Mouse (Mus musculus): Measurements from ENCODE around the gene Khnyn. TPM values are rescaled to one million over a fixed set of nuclear protein-coding genes. Genes with fewer than 3 reads are reported as not detected.

Khnyn gene
- polyA plus RNA-seq, 1 experiment from 2014 or later: 10.4 TPM

- H3K9ac ChIP-seq (ENCODE audit: low read depth, low read length): no peak overlapping the region
- H3K27me3 ChIP-seq (ENCODE audit: control insufficient read depth, insufficient read depth, low read depth, low read length): no peaks in the 10 kb centered on the region
- H3K36me3 ChIP-seq (ENCODE audit: control insufficient read depth, insufficient read depth, low read length): no peaks in the 10 kb centered on the region
- H3K4me2 ChIP-seq (ENCODE audit: low read length): no peak overlapping the region
- no peaks in the 10 kb centered on the region for H3K9me3 ChIP-seq (replicated peaks; ENCODE audit: control insufficient read depth, low read length, poor library complexity, severe bottlenecking)
- no peak for ATAC-seq
- no peak overlapping the region for H3K4me3 ChIP-seq (ENCODE audit: low read depth, low read length)
- no peak overlapping the region for H3K27ac ChIP-seq (ENCODE audit: low read length)
- whole genome bisulfite sequencing: 41% methylated on average over 1 of the region's 1 CpGs
- H3K4me1 ChIP-seq (ENCODE audit: control insufficient read depth, insufficient read depth, low read length): peaks cover 4% of the 10 kb centered on the region; the same call in 1 of the 2 replicates
Measured at GRCm38 (mm10) chr14:55879623-55880022, 5.1 kb upstream of the Khnyn start.

DNA sequence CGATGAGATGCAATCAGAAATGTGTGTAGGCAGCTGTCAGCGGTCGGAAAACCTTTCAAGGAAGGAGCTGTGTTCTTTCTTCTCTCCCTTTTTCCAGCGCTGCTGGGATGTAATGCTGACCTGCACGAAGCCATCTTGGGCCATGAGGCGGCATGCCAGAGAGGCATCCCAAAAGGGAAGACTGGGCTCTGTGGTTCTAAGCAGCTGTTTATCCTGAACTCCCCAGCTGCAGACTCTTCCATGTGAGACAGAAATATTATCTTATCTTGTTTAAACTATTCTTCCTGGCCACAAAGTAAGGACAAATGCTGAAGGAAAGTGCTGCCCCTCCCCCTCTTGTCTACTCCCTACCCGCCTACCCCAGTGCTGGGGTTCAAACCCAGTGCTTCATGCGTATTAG, 3.8 kb upstream of the Khnyn start:
- Histone ChIP-seq H3K4me2 (ENCODE audit: low read length) (no peak overlapping the region), H3K4me3 (ENCODE audit: low read depth, low read length) (no peak overlapping the region), H3K4me1 (ENCODE audit: control insufficient read depth, insufficient read depth, low read length) (peaks cover 10% of the 10 kb centered on the region), H3K27me3 (ENCODE audit: control insufficient read depth, insufficient read depth, low read depth, low read length) (no peaks in the 10 kb centered on the region), H3K9me3 (replicated peaks; ENCODE audit: control insufficient read depth, low read length, poor library complexity, severe bottlenecking) (no peaks in the 10 kb centered on the region), H3K27ac (ENCODE audit: low read length) (no peak overlapping the region), H3K9ac (ENCODE audit: low read depth, low read length) (no peak overlapping the region), H3K36me3 (ENCODE audit: control insufficient read depth, insufficient read depth, low read length) (no peaks in the 10 kb centered on the region)
- no peak for ATAC-seq
- WGBS: 88% methylated on average over 8 of the region's 8 CpGs

DNA sequence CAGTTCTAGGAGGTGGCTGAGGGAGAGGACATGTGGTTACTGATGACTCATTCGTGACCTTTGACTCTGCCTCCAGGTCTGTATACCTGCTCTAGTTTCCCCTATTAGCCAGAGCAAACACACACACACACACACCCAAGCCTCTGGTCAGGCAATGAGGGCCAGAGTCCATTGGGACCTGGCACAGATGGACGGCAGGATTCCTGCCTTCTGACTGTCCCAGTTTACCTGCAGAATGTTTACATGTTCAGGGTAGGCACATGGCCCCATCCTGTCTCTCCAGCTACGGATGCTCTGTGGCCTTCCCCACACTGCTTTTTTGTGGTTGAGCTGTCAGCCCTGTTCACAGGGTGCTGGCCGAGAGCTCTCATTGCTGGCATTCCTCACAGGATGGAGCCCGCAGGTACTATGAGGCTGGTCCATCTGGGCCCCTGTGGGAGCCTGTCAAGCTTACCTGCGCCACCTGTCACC, 2.5 kb upstream of the Khnyn start:
- no peak overlapping the region for H3K9ac ChIP-seq (ENCODE audit: low read depth, low read length)
- H3K9me3 ChIP-seq (replicated peaks; ENCODE audit: control insufficient read depth, low read length, poor library complexity, severe bottlenecking): no peaks in the 10 kb centered on the region
- WGBS: 70% methylated on average over 6 of the region's 6 CpGs
- peaks cover 15% of the 10 kb centered on the region for H3K4me1 ChIP-seq (ENCODE audit: control insufficient read depth, insufficient read depth, low read length)
- no peaks in the 10 kb centered on the region for H3K27me3 ChIP-seq (ENCODE audit: control insufficient read depth, insufficient read depth, low read depth, low read length)
- H3K4me3 ChIP-seq (ENCODE audit: low read depth, low read length): no peak overlapping the region
- no peak overlapping the region for H3K27ac ChIP-seq (ENCODE audit: low read length)
- ATAC-seq: no peak
- H3K4me2 ChIP-seq (ENCODE audit: low read length): no peak overlapping the region
- H3K36me3 ChIP-seq (ENCODE audit: control insufficient read depth, insufficient read depth, low read length): no peaks in the 10 kb centered on the region

- Histone ChIP-seq H3K4me2 (ENCODE audit: low read length) (no peak overlapping the region), H3K4me1 (ENCODE audit: control insufficient read depth, insufficient read depth, low read length) (peaks cover 15% of the 10 kb centered on the region), H3K36me3 (ENCODE audit: control insufficient read depth, insufficient read depth, low read length) (no peaks in the 10 kb centered on the region), H3K9ac (ENCODE audit: low read depth, low read length) (no peak overlapping the region), H3K9me3 (replicated peaks; ENCODE audit: control insufficient read depth, low read length, poor library complexity, severe bottlenecking) (no peaks in the 10 kb centered on the region), H3K4me3 (ENCODE audit: low read depth, low read length) (no peak overlapping the region), H3K27ac (ENCODE audit: low read length) (no peak overlapping the region), H3K27me3 (ENCODE audit: control insufficient read depth, insufficient read depth, low read depth, low read length) (no peaks in the 10 kb centered on the region)
- ATAC-seq: no peak
- WGBS: 94% methylated on average over 13 of the region's 13 CpGs
Measured at GRCm38 (mm10) chr14:55883149-55883661, 1.5 kb upstream of the Khnyn start.

- Histone ChIP-seq H3K27me3 (ENCODE audit: control insufficient read depth, insufficient read depth, low read depth, low read length) (no peaks in the 10 kb centered on the region), H3K9me3 (replicated peaks; ENCODE audit: control insufficient read depth, low read length, poor library complexity, severe bottlenecking) (no peaks in the 10 kb centered on the region), H3K4me3 (ENCODE audit: low read depth, low read length) (no peak overlapping the region), H3K36me3 (ENCODE audit: control insufficient read depth, insufficient read depth, low read length) (no peaks in the 10 kb centered on the region), H3K4me2 (ENCODE audit: low read length) (no peak overlapping the region), H3K27ac (ENCODE audit: low read length) (no peak overlapping the region), H3K4me1 (ENCODE audit: control insufficient read depth, insufficient read depth, low read length) (peaks cover 15% of the 10 kb centered on the region), H3K9ac (ENCODE audit: low read depth, low read length) (no peak overlapping the region)
- WGBS: 87% methylated on average over 12 of the region's 12 CpGs
- 0 out of 2 replicates have a peak, but pooled peaks have one; percentile 7 for ATAC-seq
Measured at GRCm38 (mm10) chr14:55883663-55884062, 1.1 kb upstream of the Khnyn start.

- ATAC-seq: peak; percentile 67
- peak within 1 kb of the TSS; percentile 74 for H3K4me2 ChIP-seq (ENCODE audit: low read length)
- H3K36me3 ChIP-seq (ENCODE audit: control insufficient read depth, insufficient read depth, low read length): peaks cover 4% of the 10 kb centered on the region; the same call in 1 of the 2 replicates
- WGBS: 24% methylated on average over 4 of the region's 4 CpGs
- H3K27ac ChIP-seq (ENCODE audit: low read length): peak within 1 kb of the TSS; percentile 72
- H3K9me3 ChIP-seq (replicated peaks; ENCODE audit: control insufficient read depth, low read length, poor library complexity, severe bottlenecking): no peaks in the 10 kb centered on the region
- H3K4me1 ChIP-seq (ENCODE audit: control insufficient read depth, insufficient read depth, low read length): peaks cover 15% of the 10 kb centered on the region
- peak within 1 kb of the TSS; percentile 79 for H3K4me3 ChIP-seq (ENCODE audit: low read depth, low read length)
- no peaks in the 10 kb centered on the region for H3K27me3 ChIP-seq (ENCODE audit: control insufficient read depth, insufficient read depth, low read depth, low read length)
- H3K9ac ChIP-seq (ENCODE audit: low read depth, low read length): peak within 1 kb of the TSS; percentile 88
Measured at GRCm38 (mm10) chr14:55884166-55884565, 581 bp upstream of the Khnyn start, which contains the start of gene Cbln3. Gene Cbln3 (minus strand): TSS chr14:55884392.

DNA sequence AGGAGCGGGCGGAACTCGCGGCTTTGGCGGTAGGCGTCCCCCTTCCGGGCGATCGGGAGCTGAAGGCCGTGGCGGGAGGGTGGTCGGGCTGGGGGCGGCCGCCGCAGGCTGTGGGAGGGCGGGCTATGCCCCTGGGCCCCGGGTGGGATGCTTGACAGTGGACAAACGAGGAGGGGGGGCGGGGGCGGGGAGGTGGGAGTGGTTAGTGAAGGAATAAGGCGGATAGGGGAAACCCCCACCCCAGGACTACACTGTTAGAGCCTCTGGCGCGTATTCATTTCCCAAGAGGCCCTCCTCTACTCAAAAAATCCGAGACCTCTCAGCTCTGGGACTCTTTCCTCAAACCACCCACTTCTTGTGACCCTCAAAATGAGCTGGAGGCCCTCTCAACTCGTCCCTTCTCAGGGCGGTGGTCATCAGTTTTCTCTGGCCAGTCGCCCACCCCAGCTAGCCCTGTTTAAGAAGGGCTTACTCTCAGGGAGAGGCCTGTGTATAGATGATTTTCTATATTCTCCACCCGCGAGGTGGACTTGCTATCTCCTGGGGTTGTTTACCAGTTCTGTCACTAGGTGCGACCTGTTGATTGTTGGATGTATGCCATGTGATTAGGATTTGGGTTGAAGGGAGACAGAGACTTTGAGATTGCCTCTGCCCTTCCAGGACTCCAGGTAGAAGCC, 505 bp downstream of the Khnyn start:
- Histone ChIP-seq H3K4me3 (ENCODE audit: low read depth, low read length) (peak overlapping the region; percentile 79), H3K9ac (ENCODE audit: low read depth, low read length) (peak overlapping the region; percentile 88), H3K4me2 (ENCODE audit: low read length) (peak overlapping the region; percentile 74), H3K27ac (ENCODE audit: low read length) (peak overlapping the region; percentile 72), H3K27me3 (ENCODE audit: control insufficient read depth, insufficient read depth, low read depth, low read length) (no peaks in the 10 kb centered on the region), H3K36me3 (ENCODE audit: control insufficient read depth, insufficient read depth, low read length) (peaks cover 8% of the 10 kb centered on the region; the same call in 1 of the 2 replicates), H3K9me3 (replicated peaks; ENCODE audit: control insufficient read depth, low read length, poor library complexity, severe bottlenecking) (no peaks in the 10 kb centered on the region), H3K4me1 (ENCODE audit: control insufficient read depth, insufficient read depth, low read length) (peaks cover 15% of the 10 kb centered on the region)
- peak; percentile 73 for ATAC-seq
- WGBS: under 1% methylated on average over 11 of the region's 30 CpGs

- H3K4me3 ChIP-seq (ENCODE audit: low read depth, low read length): peak overlapping the region; percentile 79
- no peak for ATAC-seq
- WGBS: 11% methylated on average over 16 of the region's 16 CpGs
- H3K4me1 ChIP-seq (ENCODE audit: control insufficient read depth, insufficient read depth, low read length): peaks cover 15% of the 10 kb centered on the region
- H3K9me3 ChIP-seq (replicated peaks; ENCODE audit: control insufficient read depth, low read length, poor library complexity, severe bottlenecking): no peaks in the 10 kb centered on the region
- H3K27me3 ChIP-seq (ENCODE audit: control insufficient read depth, insufficient read depth, low read depth, low read length): no peaks in the 10 kb centered on the region
- peak overlapping the region; percentile 72; the same call in 1 of the 2 replicates for H3K27ac ChIP-seq (ENCODE audit: low read length)
- peak overlapping the region; percentile 74 for H3K4me2 ChIP-seq (ENCODE audit: low read length)
- peak overlapping the region; percentile 88; the same call in 1 of the 2 replicates for H3K9ac ChIP-seq (ENCODE audit: low read depth, low read length)
- peaks cover 8% of the 10 kb centered on the region; the same call in 1 of the 2 replicates for H3K36me3 ChIP-seq (ENCODE audit: control insufficient read depth, insufficient read depth, low read length)
Measured at GRCm38 (mm10) chr14:55885791-55886271, 1.1 kb downstream of the Khnyn start.
